Mouse (Mus musculus): ENCODE measurements around the gene Taldo1.
A peak's percentile ranks its signal among the peaks of the same experiment; 100 is the strongest.
"Not testable (repeated sequence)": the region's sequence is repeated elsewhere in the genome, so short reads cannot be mapped to it uniquely, and the experiment has no call there.

The Taldo1 gene

DNA sequence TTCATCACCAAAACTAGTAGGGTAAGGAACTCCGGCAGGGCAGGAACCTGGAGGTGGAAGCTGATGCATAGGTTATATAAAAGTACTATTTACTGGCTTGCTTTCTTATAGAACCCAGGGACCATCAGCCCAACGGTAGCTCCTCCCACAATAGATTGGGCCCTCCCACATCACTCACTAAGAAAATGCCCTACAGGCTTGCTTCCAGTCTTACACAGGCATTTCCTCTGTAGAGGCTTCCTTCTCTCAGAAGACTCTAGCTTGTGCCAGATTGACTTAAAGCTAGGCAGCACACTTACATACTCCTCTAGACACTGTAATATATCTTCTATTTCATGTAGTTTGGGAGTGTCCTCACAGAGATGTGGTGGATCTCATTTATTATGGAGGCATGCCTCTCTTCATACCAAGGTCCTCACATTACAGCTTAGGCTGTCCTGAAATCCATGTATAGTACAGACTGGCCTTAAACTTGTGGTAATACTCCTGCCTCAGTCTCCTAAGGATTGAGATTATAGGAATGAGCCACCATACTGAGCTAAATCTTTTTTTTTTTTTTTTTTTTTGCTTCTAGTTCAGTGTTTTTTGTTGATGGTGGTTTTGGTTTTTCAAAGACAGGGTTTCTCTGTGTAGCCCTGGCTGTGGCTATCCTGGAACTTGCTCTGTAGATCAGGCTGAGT, 4.1 kb upstream of the Taldo1 start:
- peak; percentile 35 for DNase-seq (ENCODE audit: low read depth, low spot score)

DNA sequence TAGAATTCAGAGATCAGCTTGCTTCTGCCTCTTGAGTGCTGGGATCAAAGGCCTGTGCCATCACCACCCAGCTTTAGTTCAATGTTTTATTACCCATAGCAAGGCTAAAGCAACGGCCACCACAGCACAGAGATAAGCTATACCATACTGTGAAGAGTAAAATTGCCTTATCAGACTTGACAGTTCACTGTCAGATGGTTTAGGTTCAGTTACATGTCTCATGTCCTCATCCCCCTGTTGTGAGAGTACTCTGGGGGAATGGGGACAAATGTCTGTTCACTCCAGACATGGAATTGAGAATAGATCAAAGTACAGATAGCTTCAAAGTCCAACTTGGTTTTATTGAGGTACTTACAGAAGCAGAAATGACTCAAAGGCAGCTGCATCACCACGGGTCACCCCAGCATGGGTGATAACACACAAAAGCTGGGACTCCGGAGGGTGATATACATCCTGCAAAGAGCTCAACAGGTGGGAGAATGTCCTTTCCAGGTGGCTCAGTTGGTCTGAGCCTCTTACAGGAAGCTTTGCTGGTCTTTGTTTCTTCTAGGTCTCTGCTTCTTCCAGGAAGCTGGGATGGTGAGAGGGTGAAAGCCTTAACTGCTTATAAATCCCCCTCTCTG, 3.4 kb upstream of the Taldo1 start:
- no peak for DNase-seq (ENCODE audit: low read depth, low spot score)

DNA sequence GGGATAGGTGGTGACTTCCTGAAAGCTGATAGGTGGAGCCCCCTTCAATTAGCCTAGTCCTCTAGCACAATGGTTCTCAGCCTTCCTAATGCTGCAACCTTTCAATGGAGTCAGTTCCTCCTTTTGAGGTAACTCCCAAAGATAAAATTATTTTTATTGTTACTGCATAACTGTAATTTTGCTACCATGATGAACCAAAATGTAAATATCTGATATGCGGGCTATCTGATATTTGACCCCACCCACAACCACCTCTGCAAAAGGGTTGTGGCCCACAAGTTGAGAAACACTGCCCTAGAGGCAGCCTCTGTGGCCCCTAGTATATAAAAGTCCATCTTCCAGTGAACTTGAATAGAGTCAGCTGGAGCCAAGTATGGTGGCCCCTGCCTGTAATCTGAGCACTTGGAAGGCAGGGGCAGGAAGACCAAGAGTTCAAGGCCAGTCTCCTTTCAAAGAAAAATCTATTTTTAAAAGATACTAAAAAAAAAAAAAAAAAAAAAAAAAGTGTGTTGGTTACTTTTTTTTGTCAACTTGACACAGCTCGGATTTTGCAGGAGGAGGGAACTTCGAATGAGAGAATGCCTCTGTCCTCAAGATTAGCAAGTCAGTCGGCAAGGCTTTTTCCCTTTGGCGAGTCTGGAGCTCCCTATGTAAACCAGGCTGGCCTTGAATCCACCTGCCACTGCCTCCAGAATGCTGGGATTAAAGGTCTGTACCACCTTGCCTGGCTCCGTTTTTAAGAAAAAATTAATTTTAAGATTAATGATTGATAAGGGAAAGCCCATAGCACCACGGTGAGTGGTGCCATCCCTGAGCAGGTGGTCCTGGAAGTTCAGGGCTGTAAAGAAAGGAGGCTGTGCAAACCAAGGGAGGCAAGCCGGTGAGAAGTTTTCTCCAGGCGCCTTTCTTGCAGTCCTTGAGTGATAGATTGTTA, 1.4 kb upstream of the Taldo1 start:
- no peak for DNase-seq (ENCODE audit: low read depth, low spot score)

DNA sequence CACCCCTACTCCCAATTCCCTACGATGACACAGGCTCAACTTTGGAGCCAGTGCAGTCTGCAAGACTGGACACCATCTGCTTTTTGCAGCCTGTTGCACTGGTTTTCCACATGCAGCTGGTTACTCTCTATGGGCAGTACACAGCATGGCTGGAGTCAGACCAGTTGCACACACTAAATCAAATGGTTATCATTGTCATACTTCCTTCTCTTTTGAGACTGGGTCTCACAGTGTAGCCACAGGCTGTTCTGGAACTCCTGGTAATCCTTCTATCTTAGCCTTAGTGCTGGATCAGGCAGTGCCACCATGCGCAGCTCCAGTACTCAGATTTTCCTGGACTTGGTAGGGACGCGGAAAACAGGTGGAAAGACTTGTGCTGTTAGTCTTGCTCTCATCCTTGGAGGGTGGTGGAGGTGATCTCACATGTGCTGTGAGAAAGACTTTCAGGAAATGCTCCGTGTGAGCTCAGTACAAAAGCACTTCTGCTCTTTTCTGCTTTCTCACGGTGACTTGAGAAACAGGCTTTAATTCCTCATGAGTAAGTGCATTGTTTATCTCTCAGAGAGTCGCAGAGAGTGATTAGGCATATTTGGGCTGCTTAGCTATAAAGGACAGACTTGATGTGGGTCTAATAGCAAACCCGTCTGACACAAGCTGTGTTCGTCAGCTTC, 688 bp downstream of the Taldo1 start:
- DNase-seq (ENCODE audit: low read depth, low spot score): peak; percentile 88

DNA sequence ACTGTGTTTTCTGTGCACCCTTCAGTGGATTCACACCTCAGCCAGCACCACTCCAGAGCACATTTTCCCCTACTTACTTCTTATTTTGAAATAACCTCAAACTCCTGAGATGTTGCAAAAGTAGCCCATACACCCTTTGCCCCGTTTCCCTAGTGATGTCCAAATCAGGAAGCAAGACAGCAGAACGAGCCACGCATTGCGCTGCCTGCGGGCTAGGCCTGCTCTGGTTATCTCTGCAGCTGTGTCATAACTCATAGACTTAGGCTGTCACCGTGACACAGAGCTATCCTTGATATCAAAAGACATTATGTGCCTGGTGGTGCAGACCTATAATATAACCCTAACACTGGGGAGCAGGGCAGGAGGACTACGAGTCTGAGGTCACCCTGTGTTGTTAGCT, 2.2 kb downstream of the Taldo1 start:
- peak; percentile 67 for DNase-seq (ENCODE audit: low read depth, low spot score)

DNA sequence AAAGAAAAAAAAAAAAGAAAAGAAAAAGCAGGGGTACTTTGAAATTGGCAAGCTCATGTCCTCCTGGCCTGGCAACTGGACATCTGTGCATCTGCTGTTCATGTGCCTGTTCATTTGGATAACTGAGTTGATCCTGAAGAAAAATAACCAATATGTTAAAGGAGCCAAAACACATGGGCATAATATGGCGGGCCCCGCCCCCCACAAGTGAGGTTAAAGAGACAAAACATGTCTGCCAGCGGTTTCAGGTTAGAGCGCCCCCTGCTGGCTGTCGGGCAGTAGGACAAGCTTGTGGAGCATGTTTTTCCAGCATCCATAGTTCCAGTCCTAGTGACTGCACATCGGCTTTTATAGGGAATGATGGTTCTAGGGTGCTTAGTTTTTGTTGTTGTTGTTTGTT, 2.8 kb downstream of the Taldo1 start:
- DNase-seq (ENCODE audit: low read depth, low spot score): peak; percentile 81

DNA sequence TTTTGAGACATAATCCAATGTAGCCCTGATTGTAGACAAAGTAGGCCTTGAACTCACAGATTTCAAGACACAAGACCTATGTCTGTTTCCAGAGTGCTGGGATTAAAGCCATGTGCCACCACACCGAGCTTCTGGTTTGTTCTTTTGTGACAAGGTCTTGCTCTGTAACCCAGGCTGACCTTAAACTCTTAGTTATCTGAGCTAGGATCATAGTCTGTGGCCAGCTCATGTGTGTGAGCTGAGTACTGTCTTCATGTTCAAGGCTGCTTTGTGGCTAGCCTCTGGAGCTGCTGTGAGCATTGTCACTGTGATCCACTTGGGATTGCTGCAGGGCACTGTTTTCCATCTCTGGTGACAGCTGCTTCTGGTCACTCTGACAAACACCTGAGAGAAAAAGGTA, 3.3 kb downstream of the Taldo1 start:
- DNase-seq (ENCODE audit: low read depth, low spot score): no peak

DNA sequence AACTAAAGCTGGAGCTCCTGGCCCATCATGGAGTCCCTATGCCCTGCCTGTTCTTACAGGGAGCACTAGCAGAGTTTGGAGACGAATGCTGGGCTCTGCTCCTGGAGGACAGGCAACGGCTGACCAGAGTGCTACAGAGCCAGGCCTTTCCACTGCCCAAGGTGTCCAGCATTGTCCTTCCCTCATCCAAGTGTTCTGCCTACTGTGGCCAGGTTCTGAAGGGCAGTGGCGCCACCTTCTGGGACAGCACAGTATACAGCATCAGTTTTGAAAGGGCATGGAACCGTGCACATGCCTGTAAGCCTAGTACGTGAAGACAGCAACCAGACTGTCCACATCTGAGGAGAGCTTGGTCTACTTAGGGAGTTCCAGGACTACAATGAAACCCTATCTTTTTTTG, 11.3 kb downstream of the Taldo1 start:
- DNase-seq (ENCODE audit: low read depth, low spot score): no peak

DNA sequence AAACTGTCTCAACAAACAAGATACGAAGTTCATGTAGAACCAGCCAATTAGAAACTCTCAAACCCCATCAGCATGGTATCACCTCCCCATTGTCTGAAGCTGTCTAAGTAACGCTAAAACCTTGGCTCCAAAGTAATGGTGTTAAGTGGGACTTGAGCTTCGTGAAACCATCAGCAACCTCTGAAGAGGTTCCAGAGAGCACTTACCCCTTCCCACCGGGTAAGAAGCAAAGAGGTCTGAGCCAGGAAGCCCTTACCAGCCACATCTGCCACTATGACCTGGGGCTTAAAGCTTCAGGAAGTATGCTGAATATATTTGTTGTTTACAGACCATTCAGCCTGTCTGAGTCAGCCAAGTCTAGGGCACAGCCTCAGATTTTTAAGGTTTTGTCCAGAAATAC, 13.5 kb downstream of the Taldo1 start:
- DNase-seq (ENCODE audit: low read depth, low spot score): no peak

DNA sequence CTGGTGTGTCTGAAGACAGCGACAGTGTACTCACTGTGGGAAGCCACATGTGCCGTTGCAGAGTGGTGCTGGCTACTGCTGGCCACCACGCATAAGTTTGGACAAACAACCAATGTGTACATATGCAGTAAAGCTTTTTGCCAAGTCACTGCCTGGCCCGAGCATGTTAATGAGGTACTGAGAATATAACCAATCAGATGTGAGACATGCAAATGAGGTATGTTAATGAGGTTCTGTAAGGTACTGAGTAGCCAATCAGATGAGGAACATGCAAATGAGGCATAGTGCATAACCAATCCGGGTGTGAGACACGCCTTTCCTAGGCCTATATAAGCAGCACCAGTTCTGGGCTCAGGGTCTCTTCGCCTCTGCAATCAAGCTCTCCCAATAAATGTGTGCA, 15.7 kb downstream of the Taldo1 start:
- not testable (repeated sequence) for DNase-seq (ENCODE audit: low read depth, low spot score)

DNA sequence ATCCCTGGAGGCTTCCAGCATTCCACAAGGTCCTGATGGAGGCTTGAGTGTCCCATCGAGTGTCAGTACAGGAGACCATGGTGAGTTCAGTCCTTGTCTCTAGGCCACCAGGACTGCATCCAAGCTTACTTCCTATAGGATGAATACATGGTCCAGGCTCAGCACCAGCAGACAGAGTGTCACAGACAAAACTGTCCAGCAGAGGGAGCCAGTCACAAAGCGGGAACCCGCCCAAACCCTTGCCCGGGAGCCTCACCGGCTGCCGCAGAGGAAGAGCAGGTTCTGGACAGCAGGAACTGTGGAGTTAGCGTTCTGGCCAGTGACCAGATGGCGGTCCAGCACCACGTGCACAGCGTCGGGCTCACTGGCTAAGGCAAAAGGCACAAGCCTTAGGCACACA, 16.8 kb downstream of the Taldo1 start:
- DNase-seq (ENCODE audit: low read depth, low spot score): peak; percentile 72

DNA sequence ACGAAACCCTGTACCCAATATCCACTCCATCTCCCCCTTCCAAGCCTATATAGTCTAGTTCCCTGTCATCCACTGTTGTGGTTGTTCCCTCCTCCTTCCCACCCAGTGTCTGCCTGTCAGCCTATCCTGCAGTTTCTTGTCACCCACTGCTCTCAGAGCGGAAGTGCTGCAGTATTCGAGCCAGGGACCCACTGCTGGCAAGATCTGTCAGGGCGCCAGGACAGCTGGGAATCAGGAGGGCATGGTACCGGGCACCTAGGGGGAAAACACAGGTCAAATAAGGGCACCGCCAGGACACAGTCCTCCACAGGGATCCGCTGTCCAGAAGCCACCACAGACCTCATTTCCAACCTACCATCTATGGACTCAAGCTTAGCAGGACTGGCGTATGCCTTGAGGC, 18.6 kb downstream of the Taldo1 start:
- DNase-seq (ENCODE audit: low read depth, low spot score): no peak

DNA sequence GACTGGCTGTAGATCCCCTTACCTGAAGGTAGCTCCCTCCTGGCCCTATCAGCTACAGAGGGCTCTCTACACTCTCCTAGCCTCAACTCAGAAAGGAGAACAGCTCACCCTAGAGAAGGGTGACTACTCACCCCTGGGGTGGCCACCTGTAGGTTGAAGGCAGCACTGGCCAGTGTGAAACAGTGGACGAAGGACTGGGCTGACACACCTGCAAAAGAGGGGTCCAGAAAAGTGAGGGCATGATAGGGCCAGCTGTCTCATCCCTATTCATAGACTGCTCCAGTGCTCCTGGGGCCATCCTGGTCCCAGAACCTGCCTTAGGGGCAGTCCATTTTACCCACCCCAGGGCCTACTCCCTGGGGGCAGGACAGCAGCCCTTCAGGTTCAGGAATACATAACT, 19.7 kb downstream of the Taldo1 start:
- no peak for DNase-seq (ENCODE audit: low read depth, low spot score)

DNA sequence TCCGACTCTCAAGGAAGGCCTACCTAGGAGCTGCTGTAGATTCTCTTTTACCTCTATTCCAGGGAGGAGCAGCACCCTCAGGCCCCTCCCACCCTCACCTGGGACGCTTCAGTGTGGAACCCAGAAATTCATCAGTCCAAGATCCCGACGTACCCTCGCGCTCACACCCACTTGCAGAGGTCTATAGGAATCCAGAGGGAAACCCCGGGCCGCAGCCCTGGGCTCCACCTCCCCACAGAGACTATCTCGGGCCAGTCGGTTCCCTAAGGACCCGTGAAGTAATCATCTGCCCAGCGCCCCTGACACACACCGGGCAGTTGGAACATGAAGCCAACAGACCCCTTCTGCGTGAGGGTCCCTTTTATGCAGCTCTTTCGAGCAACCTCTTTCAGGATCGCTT, 21.3 kb downstream of the Taldo1 start:
- no peak for DNase-seq (ENCODE audit: low read depth, low spot score)

DNA sequence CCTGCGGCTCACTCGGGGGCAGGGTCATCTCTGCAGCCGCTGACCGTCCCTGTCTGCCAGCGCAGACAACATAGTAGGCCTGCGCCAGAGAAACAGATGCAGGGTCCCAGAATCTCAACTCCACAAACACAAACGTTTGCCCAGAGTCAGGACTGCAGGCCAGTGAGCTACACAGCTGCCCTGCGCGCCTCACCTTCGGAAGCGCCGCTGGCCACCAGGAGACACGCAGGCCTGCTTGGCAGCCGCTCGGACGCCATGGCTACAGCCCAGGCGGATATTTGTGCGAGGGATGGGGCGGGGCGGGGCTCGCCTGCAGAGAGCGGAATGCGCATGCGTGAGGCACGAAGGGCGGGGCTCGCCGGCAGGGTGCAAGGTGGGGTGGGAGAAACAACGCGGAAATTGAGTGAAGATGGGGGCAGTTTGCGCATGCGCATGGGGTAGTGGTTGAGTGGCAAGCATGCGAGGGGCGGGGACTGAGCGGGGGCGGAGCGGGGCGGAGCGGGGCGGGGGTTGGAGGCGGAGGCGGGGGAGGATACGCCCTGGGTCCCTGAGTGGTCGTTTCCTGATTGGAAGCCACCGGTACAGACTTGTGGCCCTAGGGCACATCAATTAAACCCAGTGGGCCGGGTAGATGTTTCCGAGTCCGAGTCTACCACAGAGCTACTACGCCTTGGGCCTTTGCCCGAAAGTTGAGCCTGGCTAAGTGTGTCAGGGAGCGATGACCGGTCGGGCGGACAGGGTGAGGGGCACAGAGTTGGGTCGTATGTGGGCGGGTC, 22.0 kb downstream of the Taldo1 start, which contains the start of gene Gatd1:
Gene Gatd1 (minus strand): TSS at position 328 of the 776 bp plus-strand sequence.
- DNase-seq (ENCODE audit: low read depth, low spot score): peak; percentile 99

DNA sequence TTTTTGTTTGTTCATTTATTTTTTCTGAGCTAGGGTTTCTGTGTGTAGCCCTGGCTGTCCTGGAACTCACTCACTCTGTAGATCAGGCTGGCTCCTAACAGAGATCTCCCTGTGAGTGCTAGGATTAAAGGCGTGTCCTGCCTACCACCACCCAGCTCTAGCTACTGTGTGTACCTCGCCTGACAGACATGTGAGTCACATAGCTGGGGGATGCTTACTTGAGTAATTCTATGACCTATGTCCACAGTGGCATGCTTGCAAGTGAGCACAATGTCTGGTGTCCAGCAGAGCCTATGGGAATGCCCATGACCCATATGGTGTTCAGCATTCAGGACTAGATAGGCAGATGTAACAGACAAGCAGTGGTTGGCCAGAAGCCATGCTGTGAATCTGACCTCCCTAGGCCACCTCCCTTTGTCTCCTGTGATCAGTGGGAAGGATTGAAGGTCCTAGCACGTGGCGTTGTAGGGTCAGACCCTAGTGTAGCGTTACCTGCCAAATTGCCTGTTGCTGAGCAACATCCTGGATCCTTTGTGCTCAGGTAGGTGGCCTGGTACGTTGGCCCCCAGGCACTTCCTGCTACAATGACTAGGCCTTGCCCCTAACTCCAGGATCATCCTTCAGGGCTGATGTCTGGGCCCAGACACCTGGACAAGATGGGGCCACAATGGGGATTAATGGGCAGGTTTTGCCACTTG, 24.3 kb downstream of the Taldo1 start:
- DNase-seq (ENCODE audit: low read depth, low spot score): no peak

DNA sequence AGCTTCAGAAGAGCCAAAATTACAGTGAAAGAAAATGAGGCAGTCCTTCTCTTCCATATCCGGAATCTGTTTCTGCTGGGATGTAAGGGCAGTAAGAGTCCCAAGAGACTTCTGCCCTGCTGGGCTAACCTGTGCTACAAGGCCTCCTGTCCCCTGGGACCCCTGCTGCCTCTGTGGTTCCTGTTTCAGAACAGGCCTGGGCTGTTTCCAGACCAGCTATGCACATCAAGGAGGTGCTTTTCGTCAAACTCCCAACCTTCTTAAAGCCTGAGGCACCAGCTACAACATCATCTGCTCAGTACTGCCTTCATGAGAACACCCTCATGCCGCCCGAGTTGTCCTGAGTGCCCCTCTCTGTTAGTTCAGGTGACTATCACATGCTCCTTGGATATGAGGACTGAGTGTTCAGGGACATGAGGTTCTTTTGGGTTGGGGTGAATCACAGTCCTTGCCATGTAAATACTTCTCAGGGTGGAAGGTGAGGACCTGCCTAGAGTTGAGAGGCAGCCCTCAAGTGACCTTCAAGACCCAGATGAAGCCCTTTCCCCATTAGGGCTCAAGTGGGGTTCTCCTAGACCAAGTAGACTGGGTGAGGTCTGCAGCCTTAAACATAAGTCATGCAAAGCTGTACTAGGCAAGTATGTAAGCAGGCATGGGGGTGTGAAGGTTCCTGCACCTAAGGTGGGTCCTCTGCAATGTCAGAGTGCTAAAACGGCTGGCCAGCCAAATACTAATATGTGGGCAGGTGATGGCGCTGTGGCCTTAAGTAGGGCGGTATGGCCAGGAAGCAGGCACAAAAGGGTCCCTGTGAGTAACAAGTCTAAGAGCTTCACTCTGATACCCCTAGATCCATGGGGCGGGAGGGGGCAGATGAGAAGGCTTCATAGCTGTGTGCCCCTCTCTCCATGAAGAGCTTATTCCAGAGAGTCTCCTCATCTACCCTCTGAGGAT, 26.0 kb downstream of the Taldo1 start:
- no peak for DNase-seq (ENCODE audit: low read depth, low spot score)

DNA sequence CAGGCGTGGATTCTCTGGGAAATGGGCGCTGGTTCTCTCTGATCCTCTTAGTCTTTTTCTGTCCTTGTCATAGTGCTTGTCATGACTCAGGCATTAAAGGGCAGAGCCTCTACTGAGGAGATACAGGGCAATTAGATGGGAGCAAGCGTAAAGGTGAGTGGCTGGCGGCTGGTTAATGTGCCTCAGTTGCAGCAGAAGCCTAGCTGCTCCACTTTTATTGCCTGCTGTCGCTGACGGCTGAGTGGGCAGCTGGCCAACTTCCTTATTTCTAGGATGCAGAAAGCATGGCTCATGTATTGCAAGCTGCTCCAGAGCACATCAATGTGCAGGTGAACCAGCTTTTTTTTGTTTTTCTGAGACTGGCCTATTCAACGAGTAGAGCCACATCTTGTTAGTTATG, 27.0 kb downstream of the Taldo1 start:
- DNase-seq (ENCODE audit: low read depth, low spot score): no peak

DNA sequence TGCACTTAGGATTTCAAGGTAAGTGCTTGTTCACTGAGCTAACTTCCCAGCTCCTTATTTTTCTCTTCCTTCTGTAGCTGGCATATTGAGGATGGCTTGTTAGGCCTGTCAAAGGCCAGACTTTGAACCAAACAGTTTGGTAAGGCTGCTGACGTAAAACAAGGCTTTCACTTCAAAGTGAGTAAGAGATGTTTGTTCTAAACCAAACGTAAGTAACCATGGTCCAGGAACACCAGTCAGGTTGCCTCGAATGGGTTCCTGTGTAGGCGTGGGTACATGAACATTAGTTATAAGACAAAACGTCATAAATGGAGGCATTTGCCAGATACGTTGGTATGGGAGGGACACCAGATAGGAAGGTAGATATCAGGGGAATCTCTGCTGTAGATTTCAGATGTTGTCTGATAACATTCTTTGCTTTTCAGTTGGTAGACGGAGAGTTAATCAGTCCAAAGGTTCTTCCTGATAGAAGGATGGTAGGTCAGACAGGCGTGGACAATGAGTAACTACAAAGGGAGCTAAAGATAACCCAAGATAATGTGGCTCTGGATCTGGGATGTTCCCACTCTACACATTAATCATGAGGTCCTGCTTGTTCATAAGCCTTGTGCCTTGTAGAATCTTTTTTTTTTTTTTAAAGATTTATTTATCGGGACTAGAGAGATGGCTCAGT, 28.2 kb downstream of the Taldo1 start:
- no peak for DNase-seq (ENCODE audit: low read depth, low spot score)
